Mouse (Mus musculus) adrenal gland, adult (tissue): ENCODE data around the gene Thegl.

Experiments used
- DNase-seq, 2 experiments: peaks; one replicate each; pipeline ENCODE4 v3.0.0; 2022 to 2023; ENCODE audit warnings: low spot score in 1 of 2; ENCODE audit not compliant: inconsistent age in 2 of 2

Gene Thegl

DNA sequence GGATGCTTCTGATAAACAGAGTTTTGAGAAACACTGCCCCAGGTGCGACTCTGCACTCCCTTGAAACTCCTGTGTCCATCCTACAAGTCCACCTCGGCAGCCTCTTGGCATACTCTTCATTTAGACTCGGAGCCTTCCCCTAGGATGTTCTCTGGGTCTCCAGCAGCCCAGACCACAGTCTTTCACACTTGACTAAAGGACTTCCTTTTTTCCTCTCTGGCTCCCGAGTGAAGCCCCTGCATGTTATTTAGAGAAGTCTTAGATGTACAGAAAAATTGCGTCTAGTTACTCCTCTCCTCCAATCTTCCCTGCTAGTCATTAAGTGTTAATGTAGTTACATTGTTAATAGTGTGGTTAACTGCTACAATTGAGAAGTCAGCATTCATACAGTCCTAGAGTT, 28.5 kb downstream of the Thegl start:
- no peak for DNase-seq

DNA sequence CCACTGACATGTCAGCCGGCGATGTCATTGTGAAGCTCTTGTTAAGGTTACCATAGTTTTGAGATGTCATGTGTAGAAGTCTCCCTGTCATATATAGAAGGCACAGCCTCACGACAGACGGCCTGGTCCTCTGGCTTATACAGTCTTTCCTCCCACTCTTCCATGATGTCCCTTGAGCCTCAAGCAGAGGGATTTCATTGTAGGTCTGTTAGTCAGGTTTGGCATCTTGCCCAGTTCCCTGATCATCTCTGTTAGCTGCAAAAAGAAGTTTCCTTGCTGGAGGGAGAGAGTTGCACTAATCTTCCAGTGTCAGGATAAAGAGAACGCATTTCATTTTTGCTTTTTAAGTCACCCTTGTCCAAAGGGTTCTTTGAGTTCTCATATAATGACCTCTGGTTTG, 36.8 kb downstream of the Thegl start:
- no peak for DNase-seq

DNA sequence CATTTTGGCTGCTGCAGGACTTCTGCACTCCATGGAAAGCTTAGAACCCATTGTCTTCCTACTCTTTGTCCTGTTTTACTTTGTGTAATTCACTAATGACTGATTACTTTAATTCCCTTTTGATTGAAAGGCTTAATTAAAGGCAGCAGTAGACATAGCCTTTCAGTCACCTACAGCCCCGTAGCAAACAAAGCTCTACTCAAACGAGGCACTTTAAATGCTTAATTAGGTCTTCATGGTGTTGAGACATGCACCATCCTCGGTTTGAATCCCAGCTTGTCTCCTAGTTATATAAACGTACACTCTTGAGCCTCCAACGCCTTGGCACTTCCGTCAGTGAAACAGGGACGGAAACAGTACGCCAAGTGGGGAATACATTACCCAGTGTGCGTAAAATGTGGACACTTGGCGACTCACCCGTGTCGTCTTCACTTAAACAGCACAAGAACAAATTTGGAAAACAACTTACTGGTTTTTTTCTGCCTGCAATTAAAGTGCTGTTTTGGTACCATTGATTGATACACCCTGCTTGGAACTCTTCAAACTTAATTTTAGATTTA, 41.1 kb downstream of the Thegl start:
- DNase-seq: no peak

DNA sequence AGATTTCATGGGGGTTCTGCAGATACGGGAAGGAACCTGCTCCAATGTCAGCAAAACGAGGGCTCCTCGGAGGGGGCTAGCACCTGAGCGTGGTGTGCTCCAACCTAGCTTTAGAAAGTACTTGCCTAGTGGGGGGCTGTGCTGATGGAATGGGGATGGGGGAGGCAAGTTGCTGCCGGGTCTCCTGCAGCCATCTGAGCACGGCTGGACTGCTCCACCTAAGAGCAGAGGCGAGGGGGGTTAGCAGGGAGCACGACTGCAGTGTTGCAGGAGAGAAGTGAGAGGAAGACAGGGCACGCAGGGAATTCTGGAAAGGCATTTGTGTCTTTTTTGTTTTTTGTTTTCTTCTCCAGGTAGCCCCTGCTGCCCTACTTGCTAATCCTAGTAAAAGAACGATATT, 44.5 kb downstream of the Thegl start:
- DNase-seq: no peak

DNA sequence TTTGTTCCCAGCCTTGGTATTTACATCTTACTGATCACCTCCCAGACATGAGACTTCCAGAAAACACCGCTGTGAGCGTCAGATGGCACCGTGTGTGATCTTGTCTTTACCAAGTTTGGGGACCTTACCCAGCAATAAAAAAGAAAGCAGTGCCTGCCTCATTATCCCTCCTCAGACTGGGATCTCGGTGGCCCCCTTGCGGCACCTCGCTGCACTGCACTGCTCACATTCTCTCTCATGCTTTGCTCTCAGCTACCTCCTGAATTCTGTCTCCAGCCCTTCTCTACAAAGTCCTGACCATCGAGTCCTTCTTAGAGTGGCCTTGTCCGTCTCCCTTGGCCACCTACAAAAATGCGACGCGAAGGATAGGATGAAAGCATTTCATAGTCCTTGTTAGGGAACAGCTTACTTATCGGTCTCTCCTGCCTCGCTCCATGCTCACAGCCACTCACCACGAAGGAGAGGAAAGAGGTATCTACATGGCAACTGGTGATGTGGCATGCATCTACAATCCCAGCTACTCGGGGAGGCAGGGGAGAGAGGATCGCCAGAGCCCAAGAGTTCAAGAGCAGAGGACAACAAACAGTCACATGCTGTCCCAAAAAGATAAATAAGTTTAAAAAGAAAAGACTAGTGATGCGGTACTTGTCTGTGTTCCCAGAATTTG, 45.7 kb downstream of the Thegl start:
- peak; percentile 44 to 82 for DNase-seq

DNA sequence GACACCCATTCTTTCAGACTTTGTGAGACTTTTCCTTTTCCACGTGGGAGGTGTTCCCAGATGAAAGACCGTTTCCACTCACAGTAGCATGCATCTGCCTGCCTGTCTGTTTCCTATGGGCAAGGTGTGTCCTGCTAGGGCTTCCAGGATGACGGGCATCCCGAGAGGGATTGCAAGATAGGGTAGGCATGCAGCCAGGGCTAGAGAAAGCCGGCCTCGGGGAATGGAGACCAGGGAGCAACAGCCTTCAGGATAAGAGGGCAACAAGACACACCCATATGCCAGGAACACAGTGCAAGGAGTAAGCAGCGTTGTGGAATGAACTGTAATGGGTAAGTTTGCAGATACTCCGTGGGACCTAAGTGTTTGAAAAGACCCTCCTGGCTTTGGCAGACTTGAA, 51.5 kb downstream of the Thegl start:
- DNase-seq: no peak

DNA sequence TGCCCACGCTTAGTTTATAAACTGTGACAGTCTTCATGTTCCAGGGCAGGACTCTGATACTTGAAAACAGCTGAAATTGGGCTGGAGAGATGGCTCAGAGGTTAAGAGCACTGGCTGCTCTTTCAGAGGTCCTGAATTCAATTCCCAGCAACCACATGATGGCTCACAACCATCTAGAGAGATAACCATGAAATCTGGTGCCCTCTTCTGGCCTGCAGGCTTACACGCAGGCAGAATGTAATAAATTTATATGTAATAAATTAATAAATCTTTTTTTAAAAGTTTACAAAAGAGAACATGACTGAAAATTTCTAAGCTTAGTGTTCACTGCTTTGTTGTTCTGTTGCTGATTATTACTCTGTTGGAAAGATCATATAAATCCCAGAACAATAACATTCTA, 55.2 kb downstream of the Thegl start:
- no peak for DNase-seq

DNA sequence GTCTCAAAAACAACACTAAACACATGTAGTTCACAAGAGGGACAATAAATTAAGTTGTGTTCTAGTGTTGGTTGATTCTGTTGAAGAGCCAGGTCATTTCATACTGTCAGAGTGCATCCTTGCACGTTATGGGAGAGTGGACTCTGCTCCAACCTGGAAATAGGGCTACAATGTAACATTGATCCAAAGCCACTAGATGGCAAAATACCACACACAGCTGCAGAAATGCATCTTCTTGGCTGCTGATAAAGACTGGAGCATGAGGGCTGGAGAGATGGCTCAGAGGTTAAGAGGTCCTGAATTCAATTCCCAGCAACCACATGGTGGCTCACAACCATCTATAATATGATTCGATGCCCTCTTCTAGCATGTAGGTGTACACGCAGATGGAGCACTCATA, 55.8 kb downstream of the Thegl start:
- DNase-seq: peak in 1 of 2 experiments; percentile 40

DNA sequence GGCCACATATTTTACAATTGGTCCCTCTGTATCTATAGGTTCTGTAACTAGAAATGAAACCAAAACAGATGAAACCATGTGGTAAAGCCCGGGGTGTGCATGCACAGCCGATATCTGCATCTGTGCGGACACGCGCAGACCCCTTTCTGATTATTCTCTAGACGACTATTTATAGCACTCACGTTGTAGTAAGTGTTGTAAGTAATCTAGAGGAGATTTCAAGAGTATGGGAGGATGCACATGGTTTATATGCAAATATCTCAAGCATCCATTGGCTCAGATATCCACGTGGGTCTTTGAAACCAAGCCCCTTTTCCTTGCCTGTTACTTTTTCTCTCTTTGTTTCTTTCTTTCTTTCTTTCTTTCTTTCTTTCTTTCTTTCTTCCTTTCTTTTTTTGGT, 58.0 kb downstream of the Thegl start:
- DNase-seq: no peak

DNA sequence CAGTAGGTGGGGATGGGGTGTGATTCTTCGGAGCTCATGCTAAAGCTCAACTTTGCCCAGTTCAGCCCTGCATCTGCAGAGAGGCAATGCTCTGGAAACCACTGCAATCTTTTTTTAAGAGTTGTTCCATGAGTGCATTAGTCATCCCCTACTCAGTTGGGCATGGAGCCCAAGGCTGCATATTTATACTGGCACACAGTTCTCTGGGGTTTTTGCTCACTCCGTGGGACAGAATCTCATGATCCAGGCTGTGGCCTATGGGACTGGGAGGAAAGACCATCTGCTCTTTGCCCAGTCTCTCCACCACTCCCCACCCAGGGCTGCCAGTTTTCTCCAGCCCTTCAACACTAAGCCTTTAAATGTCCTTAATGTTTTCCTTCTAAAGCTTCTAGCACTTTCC, 59.1 kb downstream of the Thegl start:
- peak; percentile 88 to 93 for DNase-seq

DNA sequence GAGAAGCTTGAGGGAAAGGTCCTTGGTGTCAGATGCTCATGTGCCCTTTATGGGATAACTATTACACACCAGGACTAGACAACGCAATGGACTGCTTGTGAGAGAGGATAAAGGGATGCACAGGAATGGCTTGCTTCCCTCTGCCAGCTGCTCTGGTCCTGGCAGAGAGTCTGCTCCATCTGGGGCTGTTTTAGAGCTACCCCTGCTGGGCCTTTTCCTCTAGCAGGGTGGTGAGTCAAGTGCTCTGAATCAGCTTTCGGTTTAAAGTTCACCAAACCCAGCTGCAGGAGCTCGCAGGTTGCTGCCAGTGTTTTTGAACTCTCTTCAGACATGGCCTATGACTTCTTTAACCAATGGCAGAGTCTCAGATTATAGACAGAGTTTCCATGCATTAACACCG, 60.1 kb downstream of the Thegl start:
- DNase-seq: peak; percentile 45 to 69

DNA sequence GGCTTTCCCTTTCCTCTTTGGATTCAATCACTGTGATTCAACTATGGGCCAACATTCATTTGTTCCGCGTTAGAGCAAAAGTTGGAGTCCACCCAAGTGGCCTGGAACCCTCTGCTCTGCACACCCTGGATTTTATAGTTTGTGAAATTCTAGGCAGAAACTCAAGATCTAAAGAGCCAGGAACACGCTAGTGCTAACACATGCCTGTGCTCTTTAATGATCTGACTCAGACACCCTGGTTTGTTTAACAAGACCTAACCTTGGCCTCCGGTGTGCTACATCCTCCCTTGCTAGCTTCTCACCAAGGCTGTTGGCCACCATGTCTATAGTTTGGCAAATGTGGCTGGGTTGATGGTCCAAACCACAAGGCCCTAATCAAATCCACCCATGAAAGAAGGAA, 64.9 kb downstream of the Thegl start:
- no peak for DNase-seq

DNA sequence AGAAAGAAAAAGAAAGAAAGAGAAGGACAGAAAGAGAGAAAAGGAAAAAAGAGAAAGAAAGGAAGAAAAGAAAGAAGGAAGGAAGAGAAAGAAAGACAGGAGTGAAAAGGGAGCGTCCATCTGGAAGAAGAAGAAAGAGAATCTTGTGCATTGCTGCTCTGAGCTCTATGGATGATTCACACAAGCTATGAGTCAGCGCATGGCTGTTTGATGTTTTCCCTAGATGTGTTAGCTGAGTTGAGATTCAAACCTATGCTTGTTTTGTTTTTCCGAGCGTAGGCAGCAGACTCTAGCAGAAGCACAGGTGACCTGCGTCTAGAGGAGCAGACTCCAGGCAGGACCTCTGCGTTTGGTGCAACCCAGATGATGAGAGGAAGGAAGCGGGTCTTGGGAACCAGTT, 66.9 kb downstream of the Thegl start:
- peak; percentile 35 to 70 for DNase-seq

DNA sequence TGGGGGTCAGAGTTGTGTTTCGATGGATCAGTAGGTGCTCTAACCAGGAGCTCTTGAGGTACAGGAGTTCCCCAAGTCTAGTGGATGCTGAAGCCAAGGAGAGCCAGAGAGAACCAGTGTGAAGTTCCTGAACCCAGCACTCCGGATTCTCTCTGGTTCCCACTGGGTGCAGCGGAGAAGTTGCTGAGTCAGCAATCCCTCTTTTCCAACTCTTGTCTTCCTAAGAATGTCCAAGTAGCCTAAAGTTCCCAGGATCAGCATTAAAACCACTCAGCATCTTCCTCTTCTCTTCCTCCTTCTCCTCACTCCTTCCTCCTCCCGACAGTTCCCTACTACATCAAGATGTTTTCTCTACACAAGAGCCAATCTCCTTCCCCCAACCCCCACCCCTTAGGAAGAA, 68.6 kb downstream of the Thegl start:
- no peak for DNase-seq

DNA sequence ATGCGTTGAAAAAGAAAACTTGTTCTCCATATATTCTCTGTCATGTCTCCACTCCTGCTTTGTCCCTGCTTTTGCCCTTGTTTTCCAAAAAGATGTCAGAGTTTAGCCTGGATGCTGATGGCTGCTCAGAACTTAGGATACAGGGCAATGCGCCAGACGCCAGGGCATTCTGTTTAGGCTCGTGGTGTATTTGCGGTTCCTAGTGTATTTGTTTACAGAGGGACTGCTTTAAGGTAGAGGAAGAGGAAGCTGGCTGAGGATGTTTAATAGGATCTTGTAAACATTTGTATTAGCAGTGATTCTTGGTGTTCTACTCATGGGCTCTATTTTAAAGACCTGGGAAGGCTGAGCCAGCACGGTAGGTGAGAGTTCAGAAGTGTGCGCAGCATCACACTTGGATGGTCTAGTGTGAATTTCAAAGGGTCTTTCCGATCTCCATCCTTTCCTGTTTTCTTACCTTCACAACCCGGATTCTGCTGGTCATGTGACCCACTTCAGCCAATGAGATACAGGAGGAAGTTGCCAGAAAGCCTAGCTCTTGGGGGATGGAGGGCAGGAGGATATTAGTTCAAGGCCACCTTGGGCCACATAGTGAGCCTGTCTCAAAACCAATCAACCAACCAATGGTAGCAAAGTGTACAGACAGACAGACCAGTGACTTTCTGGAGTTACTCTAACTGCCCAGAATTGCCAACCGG, 70.1 kb downstream of the Thegl start:
- DNase-seq: no peak

DNA sequence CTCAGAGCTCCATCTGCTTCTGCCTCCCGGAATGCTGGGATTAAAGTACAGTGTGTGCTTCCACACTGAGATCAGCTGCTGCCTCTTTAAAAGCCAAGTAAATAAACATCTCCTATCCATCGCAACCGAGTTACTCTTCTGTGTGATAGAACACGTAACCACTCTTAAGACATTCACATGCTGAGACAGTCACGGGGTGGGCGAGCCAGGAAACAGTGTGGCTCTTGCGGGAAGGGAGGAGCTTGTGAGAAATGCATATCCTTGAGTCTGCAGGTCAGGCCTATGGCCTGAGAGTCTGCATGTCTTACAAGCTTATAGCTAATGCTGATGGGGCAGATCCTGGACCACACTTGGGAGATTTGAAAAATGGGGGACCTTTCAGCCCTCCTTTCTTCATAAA, 70.7 kb downstream of the Thegl start:
- no peak for DNase-seq

DNA sequence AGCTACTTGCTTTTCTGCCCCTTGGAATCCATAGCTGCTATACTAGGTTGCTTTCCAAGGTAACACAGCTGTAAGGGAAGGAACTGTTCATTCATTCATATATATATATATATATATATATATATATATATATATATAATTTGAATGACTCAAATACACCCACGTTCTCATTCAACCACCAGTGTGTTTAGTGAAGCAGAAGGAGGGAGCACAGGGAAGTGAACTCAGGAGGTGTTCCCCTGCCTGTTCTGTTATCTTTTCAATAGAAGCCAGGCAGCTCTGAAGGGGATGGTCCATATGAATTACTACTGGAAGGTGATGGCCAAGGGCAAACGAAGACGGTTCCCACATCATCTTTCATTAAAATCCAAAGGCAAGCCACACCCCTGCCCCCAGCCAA, 71.3 kb downstream of the Thegl start:
- no peak for DNase-seq

DNA sequence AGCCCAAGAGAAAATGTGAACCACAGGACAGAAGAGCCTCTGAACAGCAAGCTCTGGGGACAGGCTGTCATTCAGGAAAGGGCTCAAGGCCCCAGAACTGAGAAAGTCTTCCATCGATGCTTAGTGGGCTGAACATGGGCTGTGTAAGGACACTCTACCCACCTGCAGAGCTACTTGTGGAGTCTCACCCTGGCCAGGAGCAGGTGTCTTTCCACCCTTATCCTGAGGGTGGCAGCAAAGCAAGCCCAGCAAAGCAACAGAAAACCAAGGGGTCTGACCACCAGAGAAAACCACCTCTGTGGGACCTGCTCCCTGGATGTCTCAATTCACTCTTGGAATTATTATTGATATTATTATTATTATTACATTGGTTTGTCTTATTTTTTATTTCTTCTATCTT, 73.5 kb downstream of the Thegl start:
- DNase-seq: peak; percentile 39 to 70

DNA sequence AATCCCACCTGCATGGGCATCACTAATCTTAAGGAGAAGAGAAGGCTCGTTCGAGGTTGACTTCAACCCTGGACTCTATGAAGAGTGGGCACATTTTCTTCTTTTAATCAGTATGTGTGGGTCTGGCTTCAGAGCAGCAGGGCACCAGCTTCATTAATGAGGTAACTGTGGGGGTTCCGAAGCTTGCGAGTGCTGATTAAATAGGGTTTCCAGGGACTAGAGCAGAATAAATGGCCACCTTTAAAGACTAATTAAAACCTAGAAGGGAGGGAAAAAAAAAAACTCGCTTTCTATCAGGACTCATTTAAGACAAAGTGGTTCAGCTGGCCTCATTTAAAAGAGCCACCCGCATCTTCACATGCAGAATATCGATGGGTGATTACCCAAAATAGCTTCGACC, 74.1 kb downstream of the Thegl start:
- no peak for DNase-seq

DNA sequence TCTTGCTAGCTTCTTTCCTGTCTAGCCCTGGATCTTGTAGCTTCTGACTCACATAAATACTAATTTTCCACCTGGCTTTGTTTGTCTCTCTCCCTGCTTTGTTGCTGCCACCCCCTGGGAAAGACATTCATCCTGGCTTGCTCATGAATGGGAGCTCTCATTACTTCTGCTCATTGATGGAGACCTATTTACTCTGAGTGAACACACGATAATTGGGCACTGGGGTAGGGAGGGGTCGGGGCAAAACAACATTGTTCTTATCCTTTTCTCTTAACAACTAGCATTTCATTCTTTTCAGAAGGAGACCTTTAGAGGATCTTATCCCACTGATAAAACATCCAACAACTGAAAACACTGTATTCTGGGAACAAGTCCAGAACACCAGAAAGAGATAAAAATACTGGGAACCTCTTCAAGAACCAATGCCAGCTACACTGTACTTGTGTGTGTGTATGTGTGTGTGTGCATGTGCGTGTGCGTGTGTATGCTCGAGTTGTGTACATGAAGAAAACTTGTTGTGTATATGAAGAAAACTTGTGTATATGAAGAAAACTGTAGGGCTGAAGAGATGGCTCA, 74.8 kb downstream of the Thegl start:
- no peak for DNase-seq

DNA sequence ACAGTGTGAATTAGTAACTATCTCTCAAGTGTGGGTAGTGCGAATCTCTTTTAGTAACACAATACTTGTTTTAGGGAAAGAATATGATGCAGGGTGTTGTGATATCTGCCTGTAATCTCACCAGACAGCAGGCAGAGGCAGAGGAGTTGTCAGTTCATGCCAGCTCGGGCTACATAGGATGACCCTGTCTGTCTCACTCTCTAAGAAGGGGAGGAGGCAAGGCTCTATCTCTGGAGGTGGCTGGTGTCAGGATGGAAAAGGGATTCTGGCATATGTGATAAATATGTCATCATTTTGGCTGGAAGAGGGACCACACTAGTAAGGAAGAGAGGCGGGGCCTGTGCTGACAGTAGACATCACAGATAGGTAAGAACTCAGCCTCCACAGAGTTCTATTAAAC, 76.1 kb downstream of the Thegl start:
- no peak for DNase-seq

DNA sequence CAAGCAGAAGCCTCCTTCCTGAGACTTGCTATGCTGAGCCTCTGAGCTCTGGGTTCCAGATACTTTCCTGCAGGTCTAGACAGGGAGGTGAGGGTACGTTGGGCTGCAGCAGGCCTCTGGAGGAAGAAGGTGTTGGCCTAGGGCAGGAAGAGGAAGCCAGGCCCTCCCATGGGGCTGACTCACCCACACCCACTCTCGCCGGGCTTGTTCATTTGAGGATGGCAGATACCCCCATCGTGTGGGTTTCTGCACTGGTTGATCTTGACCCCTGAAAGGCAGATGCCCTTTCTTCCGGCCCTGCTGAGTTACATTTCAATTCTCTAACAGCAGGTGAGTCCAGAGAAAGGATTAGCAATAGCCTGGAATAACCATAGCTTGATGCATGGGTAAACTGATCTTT, 76.7 kb downstream of the Thegl start:
- DNase-seq: no peak
